Mouse (Mus musculus): ENCODE data around the gene Dtx2. TPM values are rescaled to one million over a fixed set of nuclear protein-coding genes. Genes with fewer than 3 reads are reported as not detected.

The Dtx2 gene
- polyA plus RNA-seq, 1 experiment: 75.3 TPM

GRCm38 (mm10) chr5:136051231-136052085 is 56.9 kb downstream of the Dtx2 start:
- Histone ChIP-seq H3K27ac (ENCODE audit: control insufficient read depth, insufficient read depth, low read length) (no peak overlapping the region), H3K4me1 (replicated peaks; ENCODE audit: control insufficient read depth, insufficient read depth, low read length) (0 out of 2 replicates have a peak, but pooled peaks cover 3% of the 10 kb centered on the region), H3K4me3 (ENCODE audit: control insufficient read depth, insufficient read depth, low read length) (no peak overlapping the region), H3K27me3 (ENCODE audit: control insufficient read depth, insufficient read depth, low read length) (no peaks in the 10 kb centered on the region), H3K36me3 (ENCODE audit: control insufficient read depth, insufficient read depth, low read length) (no peaks in the 10 kb centered on the region)
- WGBS: 63% methylated on average over 10 of the region's 10 CpGs
- TF ChIP-seq POLR2A (IDR thresholded peaks at IDR 0.05; ENCODE audit: control insufficient read depth, extremely low read depth, insufficient read depth, low read length, poor library complexity) (no peak), CTCF (IDR thresholded peaks at IDR 0.05; ENCODE audit: borderline replicate concordance, control insufficient read depth, extremely low read depth, insufficient read depth, low read length, poor library complexity) (no peak)
- DNase-seq: no peak

DNA sequence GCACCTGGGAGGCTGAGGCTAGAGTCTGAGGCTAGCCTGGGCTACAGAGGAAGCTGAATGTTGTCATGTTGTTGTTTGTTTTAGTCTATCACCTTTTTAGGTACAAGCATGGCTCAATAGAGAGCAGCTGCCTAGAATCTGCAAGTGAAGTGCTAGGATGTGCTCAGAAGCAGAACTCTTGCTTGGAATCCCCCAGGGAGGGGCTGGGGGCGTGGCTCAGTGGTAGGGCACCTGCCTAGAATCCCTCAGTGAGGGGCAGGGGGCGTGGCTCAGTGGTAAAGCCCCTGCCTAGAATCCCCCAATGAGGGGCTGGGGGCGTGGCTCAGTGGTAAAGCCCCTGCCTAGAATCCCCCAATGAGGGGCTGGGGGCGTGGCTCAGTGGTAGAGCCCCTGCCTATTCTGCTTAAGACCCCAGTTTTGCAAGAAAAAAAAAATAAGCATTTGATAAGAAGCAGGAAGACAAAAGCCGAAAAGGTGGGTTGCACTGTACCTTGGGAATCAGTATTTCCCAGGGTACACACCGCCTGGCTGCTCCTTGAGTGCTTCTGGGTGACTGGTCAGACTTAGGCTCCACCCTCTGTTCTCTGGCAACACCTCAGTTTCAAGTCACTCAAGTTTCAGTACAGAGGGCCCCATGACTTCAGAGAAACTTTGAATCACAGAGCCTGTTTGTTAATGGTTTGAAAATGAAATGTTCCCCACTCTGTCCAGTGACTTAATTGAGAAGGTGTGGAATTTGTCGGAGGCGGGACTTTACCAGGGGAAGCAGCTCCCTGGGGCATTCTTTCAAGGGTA is 58.5 kb downstream of the Dtx2 start:
- no peak for TF ChIP-seq CTCF (IDR thresholded peaks at IDR 0.05; ENCODE audit: borderline replicate concordance, control insufficient read depth, extremely low read depth, insufficient read depth, low read length, poor library complexity)
- TF ChIP-seq POLR2A (IDR thresholded peaks at IDR 0.05; ENCODE audit: control insufficient read depth, extremely low read depth, insufficient read depth, low read length, poor library complexity): no peak
- Histone ChIP-seq H3K27ac (ENCODE audit: control insufficient read depth, insufficient read depth, low read length) (no peak overlapping the region), H3K27me3 (ENCODE audit: control insufficient read depth, insufficient read depth, low read length) (no peaks in the 10 kb centered on the region), H3K36me3 (ENCODE audit: control insufficient read depth, insufficient read depth, low read length) (no peaks in the 10 kb centered on the region), H3K4me3 (ENCODE audit: control insufficient read depth, insufficient read depth, low read length) (no peak overlapping the region), H3K4me1 (replicated peaks; ENCODE audit: control insufficient read depth, insufficient read depth, low read length) (0 out of 2 replicates have a peak, but pooled peaks cover 3% of the 10 kb centered on the region)
- no peak for DNase-seq
- 90% methylated on average over 8 of the region's 8 CpGs for WGBS

GRCm38 (mm10) chr5:136054301-136055077 is 59.9 kb downstream of the Dtx2 start, which contains the start of gene Upk3bl:
Gene Upk3bl (plus strand): TSS chr5:136054492.
- Histone ChIP-seq H3K27ac (ENCODE audit: control insufficient read depth, insufficient read depth, low read length) (no peak within 1 kb of the TSS), H3K4me3 (ENCODE audit: control insufficient read depth, insufficient read depth, low read length) (no peak within 1 kb of the TSS), H3K27me3 (ENCODE audit: control insufficient read depth, insufficient read depth, low read length) (no peaks in the 10 kb centered on the region), H3K4me1 (replicated peaks; ENCODE audit: control insufficient read depth, insufficient read depth, low read length) (0 out of 2 replicates have a peak, but pooled peaks cover 3% of the 10 kb centered on the region), H3K36me3 (ENCODE audit: control insufficient read depth, insufficient read depth, low read length) (no peaks in the 10 kb centered on the region)
- no peak for DNase-seq
- TF ChIP-seq POLR2A (IDR thresholded peaks at IDR 0.05; ENCODE audit: control insufficient read depth, extremely low read depth, insufficient read depth, low read length, poor library complexity) (no peak), CTCF (IDR thresholded peaks at IDR 0.05; ENCODE audit: borderline replicate concordance, control insufficient read depth, extremely low read depth, insufficient read depth, low read length, poor library complexity) (no peak)
- 79% methylated on average over 11 of the region's 11 CpGs for WGBS

- TF ChIP-seq POLR2A (IDR thresholded peaks at IDR 0.05; ENCODE audit: control insufficient read depth, extremely low read depth, insufficient read depth, low read length, poor library complexity): no peak
- no peak for TF ChIP-seq CTCF (IDR thresholded peaks at IDR 0.05; ENCODE audit: borderline replicate concordance, control insufficient read depth, extremely low read depth, insufficient read depth, low read length, poor library complexity)
- H3K27me3 ChIP-seq (ENCODE audit: control insufficient read depth, insufficient read depth, low read length): no peaks in the 10 kb centered on the region
- no peak overlapping the region for H3K4me3 ChIP-seq (ENCODE audit: control insufficient read depth, insufficient read depth, low read length)
- 77% methylated on average over 4 of the region's 4 CpGs for WGBS
- H3K36me3 ChIP-seq (ENCODE audit: control insufficient read depth, insufficient read depth, low read length): no peaks in the 10 kb centered on the region
- no peak overlapping the region for H3K27ac ChIP-seq (ENCODE audit: control insufficient read depth, insufficient read depth, low read length)
- no peak for DNase-seq
- 0 out of 2 replicates have a peak, but pooled peaks cover 3% of the 10 kb centered on the region for H3K4me1 ChIP-seq (replicated peaks; ENCODE audit: control insufficient read depth, insufficient read depth, low read length)
These were observed 61.5 kb downstream of the Dtx2 start for GRCm38 (mm10) chr5:136056062-136056461.

GRCm38 (mm10) chr5:136057085-136057484 is 62.5 kb downstream of the Dtx2 start:
- DNase-seq: no peak
- no peaks in the 10 kb centered on the region for H3K36me3 ChIP-seq (ENCODE audit: control insufficient read depth, insufficient read depth, low read length)
- H3K4me3 ChIP-seq (ENCODE audit: control insufficient read depth, insufficient read depth, low read length): no peak overlapping the region
- no peak overlapping the region for H3K27ac ChIP-seq (ENCODE audit: control insufficient read depth, insufficient read depth, low read length)
- H3K4me1 ChIP-seq (replicated peaks; ENCODE audit: control insufficient read depth, insufficient read depth, low read length): 0 out of 2 replicates have a peak, but pooled peaks cover 3% of the 10 kb centered on the region
- TF ChIP-seq POLR2A (IDR thresholded peaks at IDR 0.05; ENCODE audit: control insufficient read depth, extremely low read depth, insufficient read depth, low read length, poor library complexity): no peak
- no peak for TF ChIP-seq CTCF (IDR thresholded peaks at IDR 0.05; ENCODE audit: borderline replicate concordance, control insufficient read depth, extremely low read depth, insufficient read depth, low read length, poor library complexity)
- no peaks in the 10 kb centered on the region for H3K27me3 ChIP-seq (ENCODE audit: control insufficient read depth, insufficient read depth, low read length)
- WGBS: 58% methylated on average over 8 of the region's 8 CpGs

GRCm38 (mm10) chr5:136061567-136061966 is 67.0 kb downstream of the Dtx2 start:
- 24% methylated on average over 12 of the region's 12 CpGs for WGBS

More at GRCm38 (mm10) chr5:136061567-136061966, 67.0 kb downstream of the Dtx2 start:
- H3K27me3 ChIP-seq (ENCODE audit: control insufficient read depth, insufficient read depth, low read length): no peaks in the 10 kb centered on the region
- no peak overlapping the region for H3K27ac ChIP-seq (ENCODE audit: control insufficient read depth, insufficient read depth, low read length)
- TF ChIP-seq POLR2A (IDR thresholded peaks at IDR 0.05; ENCODE audit: control insufficient read depth, extremely low read depth, insufficient read depth, low read length, poor library complexity) (no peak), CTCF (IDR thresholded peaks at IDR 0.05; ENCODE audit: borderline replicate concordance, control insufficient read depth, extremely low read depth, insufficient read depth, low read length, poor library complexity) (peak; percentile 86; the same call in 1 of the 2 replicates)
- DNase-seq: peak; percentile 76
- H3K4me1 ChIP-seq (replicated peaks; ENCODE audit: control insufficient read depth, insufficient read depth, low read length): no peaks in the 10 kb centered on the region
- no peaks in the 10 kb centered on the region for H3K36me3 ChIP-seq (ENCODE audit: control insufficient read depth, insufficient read depth, low read length)
- no peak overlapping the region for H3K4me3 ChIP-seq (ENCODE audit: control insufficient read depth, insufficient read depth, low read length)
